Mouse (Mus musculus) CH12.LX (cell line): ENCODE measurements around the gene Ttn. TPM values are rescaled to one million over a fixed set of nuclear protein-coding genes. Genes with fewer than 3 reads are reported as not detected.

Source experiments
- DNase-seq: peaks from one replicate; pipeline ENCODE4 v3.0.0-alpha.2; 2013; ENCODE audit errors: extremely low read depth
- H3K27ac ChIP-seq: 2 replicates; pipeline ENCODE4 v1.5.1; 2012; ENCODE audit warnings: low read depth, mild to moderate bottlenecking, control low read depth, moderate library complexity; ENCODE audit not compliant: insufficient read depth
- H3K27me3 ChIP-seq: replicated peaks from 2 replicates; pipeline ENCODE3; 2012; ENCODE audit warnings: inconsistent platforms
- H3K36me3 ChIP-seq, 2 experiments: replicated peaks in 1 of 2; 2 replicates each; pipeline versions ENCODE3 to v1.6.1; 2012; ENCODE audit warnings: inconsistent platforms in 1 of 2, low read length in 1 of 2, mild to moderate bottlenecking in 1 of 2, mixed read lengths in 1 of 2, moderate library complexity in 1 of 2; ENCODE audit not compliant: control insufficient read depth in 1 of 2, insufficient read depth in 1 of 2
- H3K4me1 ChIP-seq, 2 experiments: 2 replicates each; pipeline ENCODE4 v1.6.1; 2012; ENCODE audit warnings: inconsistent platforms in 1 of 2, moderate library complexity in 1 of 2; ENCODE audit not compliant: insufficient read depth in 2 of 2, control insufficient read depth in 1 of 2
- H3K4me2 ChIP-seq: 2 replicates; pipeline ENCODE4 v1.6.1; 2012; ENCODE audit warnings: low read depth, mild to moderate bottlenecking, control low read depth; ENCODE audit not compliant: poor library complexity, insufficient read depth, severe bottlenecking
- H3K4me3 ChIP-seq, 3 experiments: fragments of 150-350 bp in 1 of 3; sonication (generic) in 1 of 3; replicated peaks in 1 of 3; 2 replicates each; pipeline versions ENCODE3 to v1.5.1; 2011 to 2012; ENCODE audit warnings: low read depth in 2 of 3, low read length in 2 of 3, mild to moderate bottlenecking in 2 of 3, moderate library complexity in 2 of 3, control low read depth in 1 of 3, improper control_type of control experiment in 1 of 3, inconsistent platforms in 1 of 3, mixed read lengths in 1 of 3; ENCODE audit not compliant: poor library complexity in 1 of 3
- H3K79me2 ChIP-seq: replicated peaks from 2 replicates; pipeline ENCODE4 v1.6.1; 2012; ENCODE audit warnings: mild to moderate bottlenecking, moderate library complexity; ENCODE audit not compliant: control insufficient read depth, poor library complexity, insufficient read depth, severe bottlenecking; ENCODE audit errors: extremely low read depth
- H3K9ac ChIP-seq: 2 replicates; pipeline ENCODE4 v1.6.1; 2012; ENCODE audit warnings: low read depth, mild to moderate bottlenecking, control low read depth, moderate library complexity; ENCODE audit not compliant: insufficient read depth
- H3K9me3 ChIP-seq: replicated peaks from 2 replicates; pipeline ENCODE3; 2012; ENCODE audit warnings: low read length, inconsistent platforms, mixed read lengths
- CTCF ChIP-seq, 2 experiments: IDR thresholded peaks in 1 of 2; conservative IDR thresholded peaks in 1 of 2; 2 replicates each; pipeline ENCODE4 v1.5.1; 2011 to 2012; ENCODE audit warnings: low read depth in 2 of 2, low read length in 2 of 2, improper control_type of control experiment in 1 of 2, inconsistent platforms in 1 of 2, mild to moderate bottlenecking in 1 of 2, moderate library complexity in 1 of 2
- EP300 ChIP-seq: IDR thresholded peaks from 2 replicates; pipeline ENCODE4 v1.6.1; 2011; ENCODE audit warnings: low read length, improper control_type of control experiment
- ETS1 ChIP-seq: conservative IDR thresholded peaks from 2 replicates; pipeline ENCODE4 v1.6.1; 2012; ENCODE audit warnings: low read depth, mild to moderate bottlenecking, inconsistent platforms, low read length, improper control_type of control experiment, moderate library complexity
- HCFC1 ChIP-seq: IDR thresholded peaks from 2 replicates; pipeline ENCODE4 v1.6.1; 2012; ENCODE audit warnings: low read depth, mild to moderate bottlenecking, inconsistent platforms, low read length, improper control_type of control experiment
- IRF4 ChIP-seq: IDR thresholded peaks from 2 replicates; pipeline ENCODE4 v1.6.1; 2014; ENCODE audit warnings: low read depth, mild to moderate bottlenecking, inconsistent platforms, low read length, improper control_type of control experiment
- KAT2A ChIP-seq: IDR thresholded peaks from 2 replicates; pipeline ENCODE4 v1.6.1; 2012; ENCODE audit warnings: low read length, improper control_type of control experiment, inconsistent platforms; ENCODE audit not compliant: insufficient replicate concordance
- MAFK ChIP-seq: IDR thresholded peaks from 2 replicates; pipeline ENCODE4 v1.6.1; 2011; ENCODE audit warnings: low read length, improper control_type of control experiment; ENCODE audit not compliant: insufficient replicate concordance
- MXI1 ChIP-seq: IDR thresholded peaks from 2 replicates; pipeline ENCODE4 v1.6.1; 2011; ENCODE audit warnings: mild to moderate bottlenecking, low read depth, low read length, improper control_type of control experiment
- MYC ChIP-seq: IDR thresholded peaks from 2 replicates; pipeline ENCODE4 v1.6.1; 2011; ENCODE audit warnings: low read depth, mild to moderate bottlenecking, improper control_type of control experiment, low read length
- NELFE ChIP-seq: IDR thresholded peaks from 2 replicates; pipeline ENCODE4 v1.6.1; 2011; ENCODE audit warnings: low read depth, low read length, improper control_type of control experiment
- NRF1 ChIP-seq: IDR thresholded peaks from 2 replicates; pipeline ENCODE4 v1.6.1; 2014; ENCODE audit warnings: low read depth, mild to moderate bottlenecking, inconsistent platforms, low read length, improper control_type of control experiment, moderate library complexity
- POLR2A ChIP-seq: IDR thresholded peaks from 2 replicates; pipeline ENCODE4 v1.6.1; 2011; ENCODE audit warnings: low read depth, mild to moderate bottlenecking, improper control_type of control experiment, low read length
- POLR2AphosphoS2 ChIP-seq: IDR thresholded peaks from 2 replicates; pipeline ENCODE4 v1.6.1; 2011; ENCODE audit warnings: low read depth, low read length, improper control_type of control experiment
- RAD21 ChIP-seq: IDR thresholded peaks from 2 replicates; pipeline ENCODE4 v1.6.1; 2011; ENCODE audit warnings: low read depth, mild to moderate bottlenecking, low read length, improper control_type of control experiment, moderate library complexity
- RCOR1 ChIP-seq: conservative IDR thresholded peaks from 2 replicates; pipeline ENCODE4 v1.6.1; 2012; ENCODE audit warnings: low read depth, mild to moderate bottlenecking, inconsistent platforms, low read length, improper control_type of control experiment
- SMC3 ChIP-seq: IDR thresholded peaks from 2 replicates; pipeline ENCODE4 v1.6.1; 2011; ENCODE audit warnings: low read depth, low read length, improper control_type of control experiment
- TBP ChIP-seq: conservative IDR thresholded peaks from 2 replicates; pipeline ENCODE4 v1.6.1; 2011; ENCODE audit warnings: low read depth, low read length, improper control_type of control experiment
- TCF12 ChIP-seq: IDR thresholded peaks from 2 replicates; pipeline ENCODE4 v1.6.1; 2014; ENCODE audit warnings: low read depth, mild to moderate bottlenecking, inconsistent platforms, low read length, improper control_type of control experiment
- ZC3H11A ChIP-seq: IDR thresholded peaks from 2 replicates; pipeline ENCODE4 v1.6.1; 2012; ENCODE audit warnings: low read depth, mild to moderate bottlenecking, inconsistent platforms, low read length, improper control_type of control experiment
- ZKSCAN1 ChIP-seq: IDR thresholded peaks from 2 replicates; pipeline ENCODE4 v1.6.1; 2012; ENCODE audit warnings: low read depth, inconsistent platforms, low read length, improper control_type of control experiment, borderline replicate concordance
- ZMIZ1 ChIP-seq: IDR thresholded peaks from 2 replicates; pipeline ENCODE4 v1.6.1; 2012; ENCODE audit warnings: low read depth, mild to moderate bottlenecking, inconsistent platforms, low read length, improper control_type of control experiment
- ZNF384 ChIP-seq: IDR thresholded peaks from 2 replicates; pipeline ENCODE4 v1.6.1; 2012; ENCODE audit warnings: low read depth, low read length, improper control_type of control experiment, inconsistent platforms
- dilution Hi-C: fragments of 300-500 bp; cut with MboI; formaldehyde crosslinking; loops from 2 replicates; pipeline ENCODE4 v1.14.3; 2020; ENCODE audit warnings: low sequenced_read_pairs; ENCODE audit not compliant: extremely low pct_unique_long_range_greater_than_20kb, extremely low pct_ligation_motif_present
- in situ Hi-C: fragments of 300-500 bp; cut with MboI; formaldehyde crosslinking; loops from 3 replicates; pipeline ENCODE4 v1.14.3; 2019; ENCODE audit warnings: low sequenced_read_pairs, low pct_ligation_motif_present, low pct_unique_long_range_greater_than_20kb, mixed read lengths
- polyA plus RNA-seq: library from polyadenylated mRNA; unstranded; fragments of >175 nt; gene quantifications from 2 replicates; pipeline ENCODE4 v1.2.1, GENCODE M21; 2012; ENCODE audit warnings: low read depth; ENCODE audit not compliant: insufficient read length
- total RNA-seq, 2 experiments: library from RNA; depleted of rRNA; stranded (reverse); fragments of 300-350 nt in 1 of 2; fragments of >200 nt in 1 of 2; gene quantifications; 2 replicates each; pipeline ENCODE4 v1.2.3; 2012 to 2014

The Ttn gene
- total and polyA plus RNA-seq, 3 experiments: 0.23 to 4.2 (median 0.60) TPM

DNA sequence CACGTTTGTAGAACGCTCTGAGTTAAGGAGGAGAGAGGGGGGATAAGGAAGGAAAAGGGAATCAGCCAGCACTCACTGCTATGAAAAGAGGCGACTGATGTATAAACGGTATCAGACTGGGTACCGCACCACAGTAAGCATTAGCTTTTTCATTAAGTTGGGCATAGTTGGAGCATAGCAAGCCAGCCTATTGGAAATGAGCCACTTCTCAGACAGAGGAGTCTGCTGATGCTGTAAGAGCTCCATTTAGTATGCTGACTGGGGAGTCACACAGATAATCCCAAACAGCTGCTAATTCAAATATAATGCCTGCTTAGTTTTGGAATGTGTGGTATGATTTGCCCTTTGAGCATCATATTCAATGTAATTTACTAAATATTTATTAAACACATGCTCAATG lies 2.0 kb upstream of the Ttn start:
- no peak overlapping the region for H3K4me2 ChIP-seq
- no peaks in the 10 kb centered on the region for H3K27me3 ChIP-seq
- in situ Hi-C loops: no loop called here
- H3K4me3 ChIP-seq: no peak overlapping the region
- no peak overlapping the region for H3K27ac ChIP-seq
- H3K4me1 ChIP-seq: peaks cover 0 to 4% of the 10 kb centered on the region in 2 experiments; a peak in 2 of 4 replicates
- H3K79me2 ChIP-seq: no peaks in the 10 kb centered on the region
- no peaks in the 10 kb centered on the region for H3K9me3 ChIP-seq
- TF ChIP-seq ZKSCAN1 (no peak), EP300 (no peak), MXI1 (no peak), NELFE (no peak), HCFC1 (no peak), ETS1 (no peak), ZNF384 (no peak), RCOR1 (no peak), ZC3H11A (no peak), TCF12 (no peak), POLR2AphosphoS2 (no peak), MAFK (no peak), MYC (no peak), POLR2A (no peak)
- H3K9ac ChIP-seq: no peak overlapping the region
- no peak for DNase-seq
- dilution Hi-C loops: no loop called here
- no peaks in the 10 kb centered on the region for H3K36me3 ChIP-seq

DNA sequence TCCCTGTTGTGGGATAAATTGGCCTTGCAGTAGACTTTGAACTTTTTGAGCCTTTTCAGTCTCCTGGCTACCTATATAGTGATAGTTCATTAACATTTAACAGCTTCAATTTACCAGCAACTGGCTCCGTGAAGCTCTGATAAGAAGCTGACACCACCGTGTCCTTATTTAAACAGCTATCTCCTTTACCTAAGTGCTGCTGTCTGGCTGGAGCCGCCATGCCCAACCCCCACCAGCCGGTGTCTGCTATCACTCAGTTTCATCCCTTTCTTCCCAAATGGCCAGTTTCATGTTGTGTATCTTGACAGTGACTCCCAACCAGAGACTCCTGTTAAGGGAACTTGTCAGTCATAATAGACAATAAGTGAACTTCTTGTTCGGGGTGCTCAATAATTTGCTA lies 1.3 kb upstream of the Ttn start:
- Histone ChIP-seq H3K27me3 (no peaks in the 10 kb centered on the region), H3K4me2 (no peak overlapping the region), H3K4me1 (peaks cover 0 to 4% of the 10 kb centered on the region in 2 experiments; a peak in 2 of 4 replicates), H3K9ac (no peak overlapping the region), H3K9me3 (no peaks in the 10 kb centered on the region), H3K36me3 (no peaks in the 10 kb centered on the region), H3K4me3 (no peak overlapping the region), H3K27ac (no peak overlapping the region), H3K79me2 (no peaks in the 10 kb centered on the region)
- dilution Hi-C loops (no loop called here), in situ Hi-C loops (no loop called here)
- no peak for TF ChIP-seq EP300
- no peak for TF ChIP-seq POLR2AphosphoS2
- TF ChIP-seq, all 38 proteins: peak for 0
- DNase-seq: no peak

DNA sequence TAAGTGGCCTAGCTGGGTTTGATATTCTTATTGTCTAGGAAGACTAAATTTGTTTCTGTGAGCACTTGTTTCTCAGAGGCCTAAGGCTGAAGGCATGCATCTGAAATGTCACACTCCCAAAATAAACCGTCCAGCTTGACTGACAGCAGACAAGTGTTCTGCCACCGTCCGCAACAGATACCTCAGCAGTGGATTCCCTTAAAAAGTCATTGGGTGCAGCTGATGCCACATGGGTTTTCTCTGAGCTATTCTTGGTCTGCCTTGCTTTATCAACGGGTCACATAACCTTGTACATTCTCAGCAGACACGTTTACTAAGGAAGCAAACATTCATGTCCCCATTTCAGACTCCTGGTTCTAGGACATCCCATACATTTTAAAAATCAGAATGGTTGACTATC lies 630 bp downstream of the Ttn start:
- TF ChIP-seq TBP (no peak), HCFC1 (no peak), KAT2A (no peak), ZKSCAN1 (no peak), NRF1 (no peak), SMC3 (no peak), NELFE (no peak), RAD21 (no peak), POLR2A (no peak), MAFK (no peak), ZMIZ1 (no peak), MXI1 (no peak), CTCF (conservative IDR thresholded peaks at IDR 0.05 in 1 of 2, IDR thresholded peaks at IDR 0.05 in 1 of 2; ENCODE audit: low read depth in 2 of 2, low read length in 2 of 2) (no peak), IRF4 (no peak)

More for the DNA sequence above, 630 bp downstream of the Ttn start:
- H3K79me2 ChIP-seq: no peaks in the 10 kb centered on the region
- H3K4me1 ChIP-seq: peaks cover 0 to 4% of the 10 kb centered on the region in 2 experiments; a peak in 2 of 4 replicates
- DNase-seq: no peak
- in situ Hi-C loops: no loop called here
- dilution Hi-C loops: no loop called here
- no peak overlapping the region for H3K4me3 ChIP-seq
- no peaks in the 10 kb centered on the region for H3K9me3 ChIP-seq
- H3K36me3 ChIP-seq: no peaks in the 10 kb centered on the region
- H3K4me2 ChIP-seq: no peak overlapping the region
- no peak overlapping the region for H3K27ac ChIP-seq
- H3K27me3 ChIP-seq: no peaks in the 10 kb centered on the region
- no peak overlapping the region for H3K9ac ChIP-seq
